ENCODE assay signal across 8 mouse cellular contexts in the genomic region with DNA sequence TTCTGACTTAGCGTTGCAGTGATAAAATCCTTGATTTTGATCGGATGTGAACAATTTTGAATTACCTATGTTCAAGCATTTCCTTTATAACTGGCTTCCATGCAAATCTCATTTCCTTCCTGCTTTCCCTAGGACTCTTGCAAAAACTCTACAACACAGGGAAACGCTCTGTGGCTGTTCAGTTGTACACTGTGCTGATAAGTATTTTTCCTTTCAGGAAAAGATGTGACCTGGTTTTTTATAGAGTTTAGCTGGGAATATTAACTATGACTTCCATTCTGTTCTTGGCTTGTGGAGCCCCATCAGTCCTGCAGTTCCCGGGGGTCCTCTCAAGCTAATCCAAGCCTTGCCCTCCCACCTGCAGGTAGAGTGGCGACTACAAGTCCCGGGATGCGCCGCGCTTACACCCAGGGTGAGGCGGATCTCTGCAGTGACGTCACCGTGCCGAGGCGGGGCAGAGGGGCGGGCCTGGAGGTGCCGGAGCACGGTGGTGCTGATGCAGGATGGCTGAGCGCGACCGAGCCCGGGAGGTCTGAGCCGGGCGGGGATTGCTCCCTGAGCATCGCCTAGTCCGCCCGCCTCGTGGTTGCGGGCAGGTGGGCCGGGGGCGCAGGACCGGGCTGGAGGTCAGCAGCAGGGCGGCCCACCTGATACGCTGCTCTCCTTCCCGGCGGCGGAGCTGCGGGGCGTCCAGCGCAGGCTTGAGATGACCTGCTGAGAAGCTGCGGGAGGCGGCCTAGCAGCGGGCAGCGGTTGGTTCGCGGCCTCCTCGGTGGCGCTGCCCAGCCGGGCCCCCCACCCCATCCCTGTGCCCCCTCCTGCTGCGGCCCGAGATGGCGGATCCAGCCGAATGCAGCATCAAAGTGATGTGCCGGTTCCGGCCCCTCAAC. TPM values are rescaled to one million over a fixed set of nuclear protein-coding genes. Genes with fewer than 3 reads are reported as not detected.
A peak's percentile ranks its signal among the peaks of the same experiment; 100 is the strongest.
DNase-seq lines count a peak whose midpoint lies in the region.

A gene (plus strand): TSS at position 470 of the 890 bp plus-strand sequence.

- DNase-seq in adrenal gland, adult (ENCODE audit: inconsistent age in 2 of 2, low spot score in 1 of 2): peak; percentile 84 to 94
- peak; percentile 96 for DNase-seq in embryo, embryonic 10 days (ENCODE audit: low spot score)
- peak; percentile 69 for DNase-seq in gastrocnemius, postnatal 10 days
- peak; percentile 49 for DNase-seq in hindlimb bud, embryonic 11.5 days (ENCODE audit: extremely low spot score, low read depth, low spot score)
- peak; percentile 97 for DNase-seq in left cerebral cortex, adult 18-20 months (ENCODE audit: low spot score in 2 of 2)
- peak; percentile 88 for DNase-seq in lung, postnatal 36 days
- DNase-seq in retina, postnatal 1 day: peak; percentile 92
- peak; percentile 88 to 91 for DNase-seq in thymus, postnatal 36 days

RNA-seq across cellular contexts. Expression of the gene that starts here (rescaled TPM):
- total RNA-seq in gastrocnemius, postnatal 10 days (2021): 1 to 10 TPM; 1.1 to 1.5 TPM
- total RNA-seq in left cerebral cortex, adult 18-20 months (2021): 100 to 1,000 TPM; 536 to 540 TPM

Comparison
In these comparisons a context has a peak if more than half of its experiments do, and no peak if none do; other contexts are left out.
1. Peak in every context shown above with its lines: DNase-seq.
2. RNA of the gene that starts here (total RNA-seq): 536 to 540 TPM in left cerebral cortex, adult 18-20 months; 1.1 to 1.5 TPM in gastrocnemius, postnatal 10 days; every median in the first group is over 100 times any median in the second.